Mouse (Mus musculus) monocyte, adult 2 months (primary cell): Measurements from ENCODE around the gene Tff1.

Source experiments
- DNase-seq, 2 experiments: peaks; one replicate each; pipeline ENCODE4 v3.0.0; 2022; ENCODE audit warnings: low spot score in 2 of 2, low read depth in 1 of 2

The Tff1 gene

DNA sequence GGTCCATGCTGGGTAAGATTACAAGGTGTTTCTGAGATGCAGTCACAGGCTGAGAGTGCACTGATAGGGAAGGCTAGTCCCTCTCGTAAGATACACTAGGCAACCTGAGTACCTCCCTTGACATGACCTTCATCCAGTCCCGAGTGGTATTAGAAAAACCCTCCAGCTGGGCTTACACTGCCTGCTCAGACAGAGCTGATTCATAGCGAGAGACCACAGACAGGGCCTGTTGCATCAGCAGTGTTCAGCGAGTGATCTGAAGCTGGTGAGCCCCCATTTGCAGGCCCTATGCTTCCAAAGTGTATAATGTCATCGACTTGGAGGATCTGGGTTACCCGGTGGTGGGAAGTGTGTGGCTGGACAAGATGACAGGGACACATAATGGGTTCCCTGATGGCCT is at the start of gene Tff1:
TSS of gene Tff1 (minus strand) at position 151 of the 400 bp plus-strand sequence.
- no peak for DNase-seq

DNA sequence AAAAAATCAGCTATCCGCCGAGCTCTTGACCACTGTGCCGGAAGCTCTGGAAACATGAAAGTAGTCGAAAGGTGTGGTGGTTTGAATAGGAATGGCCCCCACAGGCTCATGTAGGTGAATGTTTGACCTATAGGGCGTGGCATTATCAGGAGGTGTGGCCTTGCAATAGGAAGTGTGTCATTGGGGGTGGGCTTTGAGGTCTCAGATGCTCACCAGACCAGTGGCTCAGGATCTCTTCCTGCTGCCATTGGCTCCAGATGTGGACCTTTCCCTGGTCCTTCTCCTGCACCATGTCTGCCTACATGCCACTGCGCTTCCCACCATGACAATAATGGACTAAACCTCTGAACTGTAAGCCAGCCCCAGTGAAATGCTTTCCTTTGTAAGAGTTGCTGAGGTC is 46.8 kb upstream of the Tff1 start:
- DNase-seq: no peak

DNA sequence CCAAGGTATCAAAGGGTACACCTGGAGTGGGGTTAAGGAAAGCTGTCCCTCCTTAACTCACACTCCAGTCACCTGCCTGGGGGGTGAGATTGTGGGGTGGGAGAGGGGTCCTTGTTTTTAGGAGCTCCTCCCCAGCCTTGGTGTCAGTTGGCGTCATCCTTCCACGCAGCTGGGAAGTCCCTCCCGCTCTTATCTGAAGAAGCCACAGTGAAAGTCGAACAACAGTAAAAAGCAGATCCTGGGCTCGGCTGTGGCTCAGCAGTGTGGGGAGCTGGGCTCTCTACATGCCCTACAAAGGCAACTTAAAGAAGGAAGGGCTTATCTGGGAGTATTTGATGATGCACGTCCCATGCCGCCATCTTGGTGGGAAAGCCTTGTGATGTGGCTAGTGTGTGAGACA is 45.2 kb upstream of the Tff1 start:
- DNase-seq: no peak

DNA sequence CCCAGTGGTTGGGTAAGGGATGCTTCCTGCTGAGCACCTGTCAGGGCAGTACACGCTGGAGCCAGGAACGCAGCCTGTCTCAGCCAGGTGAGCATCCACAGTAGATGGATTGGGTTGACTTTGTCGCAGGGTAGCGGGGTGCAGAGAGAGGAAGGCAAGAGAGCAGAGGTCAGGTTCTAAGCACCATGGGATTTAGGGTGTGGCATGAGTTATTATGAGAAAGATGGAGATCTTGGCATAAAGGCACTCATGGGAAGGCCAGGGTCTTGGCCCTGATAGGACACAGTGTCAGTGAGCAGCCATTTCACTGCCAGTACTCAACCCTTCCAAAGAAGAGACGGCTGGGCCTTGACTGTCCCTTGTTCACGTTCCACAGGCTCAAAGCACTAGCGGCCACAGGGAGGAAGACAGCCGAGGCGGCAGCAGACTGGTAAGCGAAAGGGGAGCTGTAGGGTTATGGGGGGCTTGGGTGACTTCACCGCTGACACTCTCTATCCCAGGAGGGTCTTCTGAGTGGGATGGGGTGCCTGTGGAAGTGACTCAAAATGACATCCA is 44.4 kb upstream of the Tff1 start:
- DNase-seq: no peak

DNA sequence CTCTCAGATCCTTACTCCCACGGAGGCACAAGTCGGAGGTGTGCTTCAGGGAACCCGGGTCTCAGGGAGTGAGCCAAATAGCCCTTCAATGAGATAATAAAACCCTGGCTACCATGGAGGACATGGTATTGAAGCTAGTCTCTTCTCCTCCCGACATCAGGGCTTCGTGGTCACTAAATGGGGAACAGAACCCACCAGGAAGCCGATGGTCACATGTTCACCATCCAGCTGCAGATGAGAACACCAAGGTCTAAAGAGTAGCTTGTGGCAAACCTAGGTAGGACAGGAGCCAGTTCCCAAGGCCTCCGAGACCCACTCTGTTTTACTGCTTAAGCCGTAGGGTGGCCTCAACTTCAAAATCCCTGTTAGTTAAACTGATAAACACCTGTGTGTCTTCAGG is 43.6 kb upstream of the Tff1 start:
- no peak for DNase-seq

DNA sequence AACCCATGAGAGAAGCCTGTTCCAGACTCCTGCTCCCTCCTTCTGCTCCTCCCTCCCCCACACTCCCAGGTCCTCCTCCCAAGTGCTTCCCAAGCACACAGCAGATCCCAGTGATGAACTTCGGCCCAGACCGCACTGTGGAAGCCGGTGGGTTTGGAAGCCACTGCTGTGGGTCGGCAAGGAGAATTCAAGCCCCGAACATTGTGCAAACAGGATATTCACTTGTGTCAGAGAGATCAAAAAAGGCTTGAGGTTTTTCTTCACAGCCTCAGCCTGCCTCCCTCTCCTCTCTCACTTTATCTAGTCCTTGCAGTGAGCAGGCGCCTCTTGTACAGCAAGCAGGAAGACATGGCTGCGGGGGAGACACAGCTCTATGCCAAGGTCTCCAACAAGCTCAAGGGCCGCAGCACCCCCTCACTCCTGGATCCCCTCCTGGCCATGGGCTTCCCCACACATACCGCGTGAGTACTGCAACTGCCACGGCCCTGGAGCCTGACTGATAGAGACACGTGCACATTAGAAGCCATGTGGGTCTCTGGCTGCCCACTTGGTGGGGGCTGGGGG is 42.8 kb upstream of the Tff1 start, which contains the start of gene Ubash3a:
TSS of gene Ubash3a (plus strand) at position 103 of the 564 bp plus-strand sequence.
- DNase-seq: no peak

DNA sequence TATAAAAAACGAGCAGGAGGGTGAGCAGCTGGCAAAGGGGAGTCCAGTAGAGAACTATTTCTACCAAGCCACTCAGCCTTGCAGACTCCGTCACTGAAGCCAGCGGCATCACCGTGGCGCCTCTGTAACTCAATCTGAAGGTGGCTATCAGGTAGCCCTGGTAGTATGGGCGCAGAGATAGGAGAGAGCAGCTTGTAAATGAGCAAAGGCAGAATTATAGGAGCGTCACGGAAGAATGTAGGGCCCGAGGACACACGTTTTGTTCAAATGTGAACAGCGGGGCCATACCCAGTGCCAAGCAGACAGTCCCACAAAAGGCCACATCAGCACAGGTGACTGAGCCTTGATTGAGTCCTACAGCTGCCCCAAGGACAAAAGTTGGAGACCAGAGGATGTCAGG is 33.8 kb upstream of the Tff1 start, which contains the start of gene Tmprss3:
TSS of gene Tmprss3 (minus strand) at position 101 of the 400 bp plus-strand sequence.
- no peak for DNase-seq

DNA sequence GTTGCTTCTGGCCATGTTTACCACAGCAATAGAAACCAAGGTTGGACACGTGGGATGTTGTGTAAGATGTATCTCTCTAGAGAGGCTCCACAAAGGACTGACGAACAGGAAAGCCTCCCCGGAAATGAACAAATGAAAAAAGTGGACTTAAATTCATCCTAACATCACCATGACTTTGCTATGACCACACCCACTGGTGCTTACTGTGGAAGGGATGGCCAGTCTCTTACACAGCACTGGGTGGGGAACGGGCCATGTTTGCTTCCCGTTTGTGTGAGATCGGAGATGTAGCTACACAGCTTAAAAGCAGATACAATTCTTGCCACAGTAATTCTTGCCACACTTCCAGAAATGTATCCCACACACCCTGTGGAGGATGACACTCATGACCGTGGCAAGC is 31.2 kb upstream of the Tff1 start:
- DNase-seq: no peak

DNA sequence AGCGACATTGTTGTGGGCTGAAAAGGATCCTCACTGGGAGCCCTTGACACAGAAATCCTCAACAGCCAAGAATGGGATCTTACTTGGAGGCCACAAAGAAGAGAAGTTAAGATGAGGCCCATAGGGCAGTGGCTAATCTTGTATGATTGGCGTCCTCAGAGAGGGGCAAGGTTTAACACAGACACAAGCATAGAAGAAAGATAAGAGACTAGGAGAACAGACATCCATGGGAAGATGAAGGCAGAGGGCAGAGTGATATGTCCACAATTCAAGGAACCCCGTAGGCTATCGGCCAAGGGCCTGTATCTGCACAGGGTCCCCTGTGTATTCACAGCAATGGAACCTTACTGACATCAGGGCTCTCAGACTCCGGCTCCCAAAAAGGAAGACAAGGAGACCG is 30.1 kb upstream of the Tff1 start:
- no peak for DNase-seq

DNA sequence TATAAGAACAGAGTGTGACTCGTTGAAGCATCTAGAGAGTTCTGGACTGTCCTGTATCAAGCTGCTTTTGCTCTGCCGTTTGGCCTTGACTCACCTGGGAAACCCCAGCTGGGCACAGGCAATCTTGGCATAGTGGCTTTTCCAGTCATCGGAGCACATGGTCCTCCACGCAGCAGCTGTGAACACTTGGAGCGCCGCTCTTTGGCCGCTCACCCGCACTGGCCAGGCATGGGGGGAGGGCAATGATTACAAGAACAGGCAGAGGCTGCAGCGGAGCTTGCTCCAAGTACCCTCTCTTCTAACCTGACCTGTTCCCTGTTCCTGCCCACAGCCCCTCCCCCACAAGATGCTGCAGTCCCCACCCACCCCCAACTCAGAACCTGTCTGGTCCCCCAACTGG is 28.3 kb upstream of the Tff1 start:
- no peak for DNase-seq

DNA sequence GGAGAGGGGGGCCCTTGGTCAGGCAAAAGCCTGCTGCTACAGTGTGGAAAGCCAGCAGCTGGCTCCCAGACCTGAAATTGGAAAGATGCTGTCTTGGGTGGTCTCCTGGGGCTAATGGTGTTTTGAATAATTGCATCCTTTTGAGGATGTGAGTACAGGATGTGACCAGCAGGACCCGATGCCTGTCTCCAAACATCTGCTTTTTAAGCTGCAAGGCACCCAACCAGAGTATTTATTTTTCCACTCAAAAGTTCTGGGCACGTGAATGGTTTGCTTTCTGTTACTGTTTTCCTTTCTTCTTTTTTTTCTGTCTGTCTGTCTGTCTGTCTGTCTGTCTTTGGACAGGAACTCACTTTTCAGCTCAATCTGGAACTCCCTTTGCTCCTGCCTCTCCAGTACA is 27.6 kb upstream of the Tff1 start:
- no peak for DNase-seq

DNA sequence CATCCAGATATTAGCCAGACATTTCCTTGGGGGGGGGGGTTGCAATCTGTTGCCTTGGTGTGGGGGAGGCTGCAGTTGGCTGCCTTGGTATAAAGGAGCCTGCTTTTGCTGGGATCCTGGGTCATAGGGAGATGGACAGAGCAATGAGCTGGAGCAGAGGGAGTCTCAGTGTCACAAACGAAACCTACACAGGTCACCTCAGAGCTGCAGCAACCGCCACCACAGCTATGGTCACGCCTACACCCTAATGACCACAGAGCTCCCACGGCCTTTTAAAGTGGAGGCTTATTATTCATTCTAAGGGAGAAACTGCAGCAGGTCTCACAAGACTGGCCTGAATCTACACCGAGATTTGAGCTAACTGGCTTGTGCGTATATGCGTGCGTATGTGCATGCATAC is 26.7 kb upstream of the Tff1 start:
- no peak for DNase-seq

DNA sequence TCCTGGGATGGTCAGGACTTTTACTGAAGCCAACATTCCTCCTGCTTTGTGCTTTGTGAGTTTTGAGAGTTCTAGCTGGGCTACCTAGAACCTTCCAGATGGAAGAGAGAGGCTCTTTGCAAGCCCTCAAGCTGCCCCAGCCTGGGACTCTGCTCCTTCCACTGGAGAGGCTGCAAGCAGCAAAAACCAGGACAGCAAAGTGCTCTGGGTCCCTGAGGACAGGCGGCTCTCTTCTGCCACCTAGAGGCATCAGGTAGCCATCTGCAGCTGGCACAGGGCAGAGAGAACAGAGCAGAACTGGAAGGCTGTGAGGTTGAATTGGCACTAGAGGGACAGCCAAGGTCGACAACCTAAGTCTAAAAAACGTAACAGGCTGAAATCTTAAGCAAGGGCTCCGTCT is 22.3 kb upstream of the Tff1 start:
- DNase-seq: peak in 1 of 2 experiments; percentile 36

DNA sequence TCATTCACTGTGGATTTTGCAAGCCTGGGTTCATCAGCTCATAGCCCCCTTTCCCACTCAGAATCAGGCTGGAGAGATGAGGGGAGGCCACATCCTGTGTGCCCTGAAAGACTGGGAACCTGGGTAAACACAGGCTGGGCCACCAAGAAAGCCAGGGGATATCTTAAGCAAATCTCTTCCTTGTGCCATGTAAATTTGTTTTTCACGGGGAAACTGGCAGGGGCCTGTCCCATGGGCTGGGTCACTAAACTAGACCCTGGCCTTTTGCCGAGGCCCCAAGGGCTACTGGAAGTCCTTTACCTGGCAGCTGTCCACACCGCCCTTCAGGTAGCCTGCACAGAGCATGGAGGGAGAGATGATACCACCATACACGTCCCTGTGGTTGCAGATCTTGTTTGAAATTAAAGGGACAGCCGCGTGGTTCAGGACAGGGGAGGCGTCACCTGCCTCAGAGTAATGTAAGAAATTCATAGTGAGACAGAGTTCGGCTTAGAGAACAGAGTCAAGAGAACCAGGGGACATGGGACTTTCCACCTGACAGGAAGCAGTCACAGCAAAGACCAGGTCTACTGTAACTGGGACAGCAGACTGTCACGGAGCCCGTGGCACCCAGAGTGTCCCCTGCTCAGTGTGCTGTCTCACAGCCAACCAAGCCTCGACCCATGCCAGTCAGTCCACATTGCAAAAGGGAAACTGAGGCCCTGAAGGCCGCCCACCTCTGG is 19.4 kb upstream of the Tff1 start:
- no peak for DNase-seq

DNA sequence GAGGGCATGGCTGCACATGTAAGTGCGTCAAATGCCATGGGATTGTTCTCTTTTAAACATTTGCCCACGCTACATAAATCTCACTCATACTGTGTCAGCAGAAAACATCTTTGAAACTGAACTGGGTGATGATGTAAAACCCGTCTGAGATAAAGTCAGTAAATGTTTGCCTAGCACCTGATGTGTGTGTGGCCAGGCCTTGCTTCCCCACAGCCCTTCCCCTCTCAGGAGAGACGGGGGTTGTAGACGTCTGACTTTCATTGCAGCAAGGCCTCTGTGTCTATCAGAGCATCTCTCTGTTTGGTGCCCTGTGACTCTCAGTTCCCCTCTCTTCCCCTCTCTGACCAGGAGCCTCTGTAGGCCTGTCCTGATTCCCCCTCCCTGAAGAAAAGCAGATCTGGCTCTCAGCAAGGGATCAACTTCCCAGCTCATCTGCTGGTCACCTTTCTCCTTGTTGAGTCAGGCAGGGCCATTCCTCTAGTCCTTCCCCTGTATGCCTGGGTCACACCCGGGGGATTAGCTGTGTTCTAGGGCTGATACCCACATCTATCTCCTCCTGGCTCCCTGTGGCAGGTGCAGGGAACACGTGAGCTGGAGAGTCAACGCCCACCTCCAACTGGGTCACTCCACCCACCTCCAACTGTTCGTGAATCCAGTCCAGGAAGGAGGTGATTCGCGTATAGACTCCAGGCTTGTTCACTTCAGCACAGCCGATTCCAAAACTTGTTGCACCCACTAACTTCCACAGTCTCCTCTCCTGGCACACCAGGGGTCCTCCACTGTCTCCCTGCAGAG is 18.3 kb upstream of the Tff1 start:
- no peak for DNase-seq

DNA sequence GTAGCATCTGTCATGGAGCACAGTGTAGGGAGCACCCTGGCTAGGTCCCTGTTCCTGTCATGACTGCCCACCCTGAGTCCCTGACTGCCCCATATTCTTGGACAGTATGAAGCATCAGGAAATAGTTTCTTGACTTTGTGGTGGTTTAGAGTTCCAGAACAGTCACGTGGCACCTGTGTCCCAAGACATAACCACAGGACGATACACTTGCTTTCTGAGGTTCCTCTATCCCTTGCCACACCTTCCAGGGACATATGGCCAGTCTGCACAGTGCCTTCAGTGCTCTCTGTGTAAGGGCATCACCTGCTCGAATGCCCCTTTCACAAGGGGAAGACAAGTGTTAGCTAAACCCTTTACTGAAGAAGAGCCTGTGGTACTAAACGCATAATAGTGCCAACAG is 16.4 kb upstream of the Tff1 start:
- DNase-seq: no peak

DNA sequence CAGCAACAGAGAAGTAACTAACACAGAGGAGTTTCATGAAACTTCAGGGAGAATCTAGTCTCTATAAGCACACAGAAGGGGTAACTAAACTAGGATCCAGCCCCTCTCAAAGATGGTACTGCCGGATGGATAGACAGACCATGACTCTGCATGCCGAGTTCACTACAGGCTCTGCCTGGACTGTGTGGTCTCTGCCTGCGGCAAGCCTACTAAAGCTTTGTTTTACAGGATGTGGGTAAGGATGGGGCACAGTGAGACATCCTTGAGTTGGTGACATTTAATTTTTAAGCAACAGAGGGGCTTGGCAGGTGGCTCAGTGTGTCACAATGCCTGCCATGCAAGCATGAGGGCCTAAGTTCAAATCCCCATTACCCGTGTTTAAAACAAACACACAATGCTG is 11.2 kb upstream of the Tff1 start:
- no peak for DNase-seq

DNA sequence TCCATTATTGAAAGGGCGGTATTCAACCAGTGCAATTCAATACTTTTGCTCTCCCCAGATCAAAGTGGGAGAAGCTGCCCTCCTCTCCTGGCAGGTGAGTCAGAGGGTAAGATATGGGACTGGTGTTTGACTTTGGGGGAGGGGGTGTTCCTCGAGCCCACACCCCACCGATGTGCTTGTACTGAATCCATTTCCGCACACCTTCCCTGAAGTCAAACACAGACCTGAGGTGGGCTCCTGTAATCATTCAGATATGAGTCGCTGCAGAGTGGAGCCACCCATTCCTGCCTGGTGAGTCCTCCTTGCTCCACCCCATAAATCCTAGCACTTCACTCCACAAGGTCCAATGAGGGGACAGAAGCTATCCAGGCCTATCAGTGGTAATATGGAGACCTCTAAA is 4.7 kb upstream of the Tff1 start:
- no peak for DNase-seq

DNA sequence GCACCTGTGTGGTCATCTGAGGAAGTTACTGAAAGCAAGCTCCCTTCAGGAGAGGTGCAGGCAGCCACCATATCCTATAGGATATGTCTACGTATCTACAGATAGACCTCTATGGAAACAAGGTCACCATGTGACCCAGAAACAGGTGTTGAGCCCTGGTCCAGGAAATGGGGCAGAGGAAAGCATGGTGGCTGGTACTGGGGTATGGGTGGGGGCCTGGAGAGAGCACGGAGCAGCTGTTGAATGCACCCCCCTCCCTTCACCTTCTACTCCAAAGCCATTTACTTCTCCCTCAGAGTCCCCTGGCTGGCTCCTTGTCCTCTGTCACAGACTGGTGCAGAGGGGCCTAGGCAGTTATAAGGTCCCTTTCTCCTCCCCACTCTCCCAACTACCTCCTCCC is 1.3 kb downstream of the Tff1 start:
- no peak for DNase-seq

DNA sequence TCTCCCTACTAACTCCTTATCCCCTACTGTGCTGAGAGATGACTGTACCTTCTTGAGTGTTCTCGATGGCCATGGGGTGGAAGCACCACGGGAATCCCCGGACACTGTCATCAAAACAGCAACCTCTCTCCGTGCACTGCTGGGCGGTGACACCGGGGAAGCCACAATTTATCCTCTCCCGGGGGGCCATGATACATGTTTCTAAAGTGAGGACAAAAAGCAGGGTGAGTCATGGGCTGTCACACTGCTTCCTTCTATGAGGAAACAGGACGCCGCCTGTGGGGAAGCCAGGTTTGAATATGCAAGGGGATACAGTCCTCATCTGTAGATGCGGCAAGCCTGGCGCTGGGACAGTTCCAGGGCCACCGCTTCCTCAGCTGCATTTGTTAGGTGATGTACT is 2.5 kb downstream of the Tff1 start:
- DNase-seq: no peak

DNA sequence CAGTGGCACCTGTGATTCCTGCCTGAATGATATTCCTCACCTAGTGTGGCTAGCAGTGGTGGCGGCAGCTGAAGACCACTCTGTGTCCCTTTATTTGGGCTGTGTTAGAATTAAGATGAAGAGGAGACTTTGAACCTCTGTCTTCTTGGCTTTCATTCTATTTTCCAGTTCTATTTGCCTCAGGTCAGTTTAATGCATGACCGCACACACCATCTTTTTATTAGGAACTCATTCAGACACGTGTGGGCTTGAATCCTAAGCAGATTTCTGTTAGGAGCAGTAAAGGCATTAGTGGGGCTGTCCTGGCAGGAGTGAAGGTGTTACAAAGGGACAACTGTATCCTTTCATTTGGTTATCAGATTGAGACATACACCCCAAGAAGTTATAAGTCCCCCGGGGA is 4.8 kb downstream of the Tff1 start:
- DNase-seq: no peak

DNA sequence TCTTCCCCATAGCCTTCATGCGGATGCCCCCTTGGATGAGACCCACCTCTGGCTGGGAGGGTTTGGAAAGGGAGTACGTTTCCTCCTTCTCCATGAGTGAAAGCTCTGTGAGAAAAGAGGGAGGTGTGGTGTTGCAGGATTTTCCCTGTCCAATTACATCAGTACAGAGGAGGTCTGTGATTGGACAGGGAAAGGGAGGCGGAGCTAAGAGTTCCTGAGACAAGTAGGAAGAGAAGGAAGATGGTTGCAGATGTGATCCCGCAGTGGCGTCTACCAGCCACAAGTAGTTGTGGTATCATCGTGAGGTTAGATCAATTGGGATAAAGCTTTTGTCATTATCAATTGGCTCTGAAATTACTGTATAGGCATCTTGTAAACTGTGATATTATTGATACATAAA is 7.2 kb downstream of the Tff1 start:
- DNase-seq: no peak
